8 mouse cellular contexts compared by ENCODE assay signal in the genomic region with DNA sequence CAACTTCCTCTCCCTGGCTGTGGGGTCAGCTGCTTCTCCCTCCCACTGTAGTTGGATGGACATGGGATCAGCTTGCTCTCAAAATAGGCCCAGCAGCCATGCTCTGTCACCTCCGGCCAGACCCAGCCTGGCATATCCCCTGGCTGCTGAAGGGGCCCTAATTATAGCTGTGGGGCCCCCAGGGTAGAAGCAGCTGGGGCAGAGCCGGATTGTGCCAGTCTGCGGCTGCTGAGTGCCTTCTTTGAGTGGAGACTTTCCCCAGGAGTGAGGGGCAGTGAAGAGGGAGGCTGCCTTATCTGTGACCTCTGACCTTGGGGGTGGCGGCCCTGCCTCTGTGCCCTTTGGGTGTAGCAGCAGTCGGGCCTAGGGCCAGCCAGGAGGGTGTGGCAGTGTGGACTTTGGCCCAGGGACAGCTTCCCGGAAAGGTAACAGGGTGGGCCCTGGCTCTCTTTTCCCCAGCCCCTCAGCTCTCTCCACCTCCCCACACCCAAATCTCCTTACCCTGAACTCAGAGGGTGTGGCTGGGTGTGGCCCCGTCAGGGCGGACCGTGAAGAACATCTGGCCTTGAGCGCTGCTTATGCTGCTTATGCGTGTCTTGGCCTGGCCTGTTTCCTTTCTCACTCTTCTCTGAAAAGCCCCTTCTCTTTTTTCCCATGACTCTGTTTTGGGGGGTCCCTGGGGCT. TPM values are rescaled to one million over a fixed set of nuclear protein-coding genes. Genes with fewer than 3 reads are reported as not detected.
DNase-seq lines count a peak whose midpoint lies in the region; TF ChIP-seq lines count a peak whose summit lies in the region.

No protein-coding gene starts in this region.

- TF ChIP-seq POLR2A in ES-Bruce4 (IDR thresholded peaks at IDR 0.05; ENCODE audit: insufficient read depth, low read length), result no peak

- no peaks in the 10 kb centered on the region for H3K9me3 ChIP-seq in ES-Bruce4 (replicated peaks; ENCODE audit: control insufficient read depth, insufficient read depth, low read length, poor library complexity, severe bottlenecking)

- peak; percentile 84 for TF ChIP-seq EP300 in ES-Bruce4 (IDR thresholded peaks at IDR 0.05; ENCODE audit: insufficient read depth, low read depth, low read length)

- no peak for TF ChIP-seq CTCF in ES-Bruce4 (IDR thresholded peaks at IDR 0.05; ENCODE audit: low read depth, low read length)

- DNase-seq in c-Kit-negative CD71-positive TER-119-positive erythroid progenitor cells, embryonic 14.5 days (ENCODE audit: low read depth, low spot score), result peak; percentile 36
- DNase-seq in heart, postnatal 36 days, result peak; percentile 55 to 64
- DNase-seq in lung, postnatal 36 days, result peak; percentile 82
- no peak for DNase-seq in adipocyte (ENCODE audit: low spot score)
- no peak for DNase-seq in adrenal gland, postnatal 25 days
- no peak for DNase-seq in left cerebral cortex, adult 9 months (ENCODE audit: low spot score in 2 of 2)
- DNase-seq in frontal cortex, postnatal 14 days (ENCODE audit: low spot score in 2 of 2), result no peak

- no peaks in the 10 kb centered on the region for H3K27me3 ChIP-seq in ES-Bruce4 (ENCODE audit: control insufficient read depth, insufficient read depth, low read length, poor library complexity, severe bottlenecking)

- H3K36me3 ChIP-seq in ES-Bruce4 (ENCODE audit: control insufficient read depth, insufficient read depth, low read length, poor library complexity, severe bottlenecking), result no peaks in the 10 kb centered on the region

- H3K9ac ChIP-seq in ES-Bruce4 (ENCODE audit: low read depth, poor library complexity, severe bottlenecking), result no peak overlapping the region

- peaks cover 12% of the 10 kb centered on the region for H3K4me1 ChIP-seq in ES-Bruce4 (ENCODE audit: control insufficient read depth, insufficient read depth, low read length)

- 0 out of 2 replicates have a peak overlapping the region, but pooled peaks have one; percentile 5 for H3K27ac ChIP-seq in ES-Bruce4 (ENCODE audit: insufficient read depth, low read length)

- intact Hi-C loops in heart, postnatal 36 days (cut with DNase I), result no loop called here

- H3K4me3 ChIP-seq in ES-Bruce4 (ENCODE audit: low read depth, low read length), result no peak overlapping the region

RNA-seq across cellular contexts. Expression of a gene that starts 38.6 kb away (rescaled TPM):
- polyA plus RNA-seq in ES-Bruce4 (2011; ENCODE audit: insufficient read depth, insufficient read length, low read depth, missing spikeins), result 6.0 and 6.4 TPM in 2 replicates
- total RNA-seq in heart, postnatal 36 days (2021), result 10 to 100 TPM; 17.9 to 20.4 TPM
- total RNA-seq in adrenal gland, postnatal 25 days (2021), result 7.9 and 8.3 TPM in 2 replicates

RNA-seq across cellular contexts. Expression of a gene that starts 46.9 kb away (rescaled TPM):
- polyA plus RNA-seq in ES-Bruce4 (2011; ENCODE audit: insufficient read depth, insufficient read length, low read depth, missing spikeins), result 59.9 and 68.9 TPM in 2 replicates
- total RNA-seq in heart, postnatal 36 days (2021), result 10 to 100 TPM; 24.1 to 26.0 TPM
- 82.5 and 88.1 TPM in 2 replicates for total RNA-seq in adrenal gland, postnatal 25 days (2021)

RNA-seq across cellular contexts. Expression of a gene that starts 53.7 kb away (rescaled TPM):
- polyA plus RNA-seq in ES-Bruce4 (2011; ENCODE audit: insufficient read depth, insufficient read length, low read depth, missing spikeins), result 484 and 490 TPM in 2 replicates
- 10 to 100 TPM; 25.3 to 29.9 TPM for total RNA-seq in heart, postnatal 36 days (2021)
- 91.6 and 115 TPM in 2 replicates for total RNA-seq in adrenal gland, postnatal 25 days (2021)

Comparison
In these comparisons a context has a peak if more than half of its experiments do, and no peak if none do; other contexts are left out.
1. DNase-seq: peak in c-Kit-negative CD71-positive TER-119-positive erythroid progenitor cells, embryonic 14.5 days (single experiment), heart, postnatal 36 days (2 of 2) and lung, postnatal 36 days (single experiment); none in adipocyte (single experiment), adrenal gland, postnatal 25 days (single experiment), left cerebral cortex, adult 9 months (0 of 2) and frontal cortex, postnatal 14 days (0 of 2).